Mouse (Mus musculus) pancreas, adult 10 weeks (tissue): ENCODE measurements around the gene Ccdc150. TPM values are rescaled to one million over a fixed set of nuclear protein-coding genes. Genes with fewer than 3 reads are reported as not detected.

Experiments
- polyA plus RNA-seq: library from polyadenylated mRNA; stranded (reverse); fragments of 350-450 nt; fragmentation: Illumina TruSeq; extraction: RNeasy Lipid Tissue Mini Kit (QIAGEN cat#74804); gene quantifications from one replicate; pipeline ENCODE4 v1.2.3, GENCODE M21; 2015; ENCODE audit warnings: low read depth, low replicate concordance; ENCODE audit not compliant: insufficient read depth

Ccdc150 gene
- not detected for polyA plus RNA-seq

DNA sequence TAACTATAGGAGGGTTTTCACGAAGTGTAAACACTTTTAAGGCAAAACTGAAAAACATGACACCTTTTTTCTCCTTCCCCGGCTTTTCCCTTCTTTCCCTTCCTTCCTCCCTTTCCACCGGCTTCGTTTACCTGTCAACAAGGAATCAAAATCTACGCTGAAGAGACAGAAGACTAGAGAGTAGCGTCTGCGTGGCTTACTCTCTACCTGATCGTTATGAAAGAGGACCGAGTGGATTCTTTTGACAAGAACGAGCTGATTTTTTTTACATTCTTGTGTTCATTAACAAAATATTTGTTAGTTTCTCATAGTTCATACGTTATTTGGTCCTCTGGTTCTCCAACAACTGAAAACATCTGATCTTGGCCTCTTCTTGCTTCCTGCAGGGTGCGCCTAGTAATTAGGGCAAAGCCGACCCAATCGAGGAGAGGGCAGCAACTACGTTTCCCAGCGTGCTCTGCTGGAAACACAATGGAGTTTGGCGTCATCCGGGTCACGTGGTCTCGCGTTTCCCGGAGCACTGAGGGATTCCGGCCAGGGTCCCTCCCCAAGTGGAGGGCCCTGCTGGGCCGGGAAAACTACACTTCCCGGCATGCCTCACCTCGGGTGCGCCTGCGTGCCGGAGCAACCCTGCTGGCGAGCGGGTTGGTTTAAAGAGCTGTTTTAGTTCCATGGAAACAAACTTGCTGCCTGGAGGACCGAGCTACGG is at the start of gene Ccdc150:
Ccdc150 (plus strand) TSS at position 526 of the 709 bp plus-strand sequence.

Other genes with a start within 250 kb of the Ccdc150 start
- gene Hecw2, start 55.5 kb upstream of the Ccdc150 start, polyA plus RNA-seq = 2.6 TPM
- gene Gtf3c3, start 188.3 kb downstream of the Ccdc150 start, polyA plus RNA-seq = 2.7 TPM